Mouse (Mus musculus) adrenal gland, adult 2 months (tissue): Measurements from ENCODE around the gene Kctd3. TPM values are rescaled to one million over a fixed set of nuclear protein-coding genes. Genes with fewer than 3 reads are reported as not detected.

Experiments
- DNase-seq: peaks from one replicate; pipeline ENCODE4 v3.0.0; 2021
- polyA plus RNA-seq: library from polyadenylated mRNA; depleted of rRNA; stranded (reverse); fragments of >200 nt; gene quantifications from 2 replicates; pipeline ENCODE4 v1.2.3, GENCODE M21; 2012
- total RNA-seq, 2 experiments: library from RNA; stranded (reverse); gene quantifications; 2 replicates each; pipeline ENCODE4 v1.2.3; 2021

Kctd3 gene
- total and polyA plus RNA-seq, 3 experiments, result 21.8 to 41.9 (median 40.9) TPM

GRCm38 (mm10) chr1:189007980-189008324 is 311 bp upstream of the Kctd3 start:
- no peak for DNase-seq

- DNase-seq, result no peak
Measured at GRCm38 (mm10) chr1:189006826-189007225, 815 bp downstream of the Kctd3 start.

GRCm38 (mm10) chr1:189006267-189006666 is 1.4 kb downstream of the Kctd3 start:
- DNase-seq, result no peak

GRCm38 (mm10) chr1:189004774-189005173 is 2.9 kb downstream of the Kctd3 start:
- DNase-seq, result no peak

- no peak for DNase-seq
Measured at GRCm38 (mm10) chr1:189001815-189002214, 5.8 kb downstream of the Kctd3 start.

GRCm38 (mm10) chr1:188999981-189000380 is 7.7 kb downstream of the Kctd3 start:
- no peak for DNase-seq

- no peak for DNase-seq
Measured at GRCm38 (mm10) chr1:188997921-188998320, 9.7 kb downstream of the Kctd3 start.

- peak; percentile 37 for DNase-seq
Measured at GRCm38 (mm10) chr1:188993218-188993617, 14.4 kb downstream of the Kctd3 start.

- peak; percentile 61 for DNase-seq
Measured at GRCm38 (mm10) chr1:188980050-188980449, 27.6 kb downstream of the Kctd3 start.

- no peak for DNase-seq
Measured at GRCm38 (mm10) chr1:188973926-188974325, 33.7 kb downstream of the Kctd3 start.

GRCm38 (mm10) chr1:188973078-188973477 is 34.6 kb downstream of the Kctd3 start:
- no peak for DNase-seq

GRCm38 (mm10) chr1:188952501-188952900 is 55.1 kb downstream of the Kctd3 start:
- no peak for DNase-seq

GRCm38 (mm10) chr1:188951091-188951490 is 56.5 kb downstream of the Kctd3 start:
- no peak for DNase-seq

GRCm38 (mm10) chr1:188948276-188948675 is 59.4 kb downstream of the Kctd3 start:
- DNase-seq, result no peak

- no peak for DNase-seq
Measured at GRCm38 (mm10) chr1:188947794-188948193, 59.8 kb downstream of the Kctd3 start.

GRCm38 (mm10) chr1:188946849-188947248 is 60.8 kb downstream of the Kctd3 start:
- DNase-seq, result no peak

GRCm38 (mm10) chr1:188945326-188945725 is 62.3 kb downstream of the Kctd3 start:
- no peak for DNase-seq

GRCm38 (mm10) chr1:188937246-188937780 is 70.3 kb downstream of the Kctd3 start:
- peak; percentile 21 for DNase-seq
